Mouse (Mus musculus) spleen, adult 12 weeks (tissue): Measurements from ENCODE around the gene Pls1.

Experiments
- DNase-seq: peaks from one replicate; pipeline ENCODE4 v3.0.0; 2022; ENCODE audit warnings: low spot score

Gene Pls1

DNA sequence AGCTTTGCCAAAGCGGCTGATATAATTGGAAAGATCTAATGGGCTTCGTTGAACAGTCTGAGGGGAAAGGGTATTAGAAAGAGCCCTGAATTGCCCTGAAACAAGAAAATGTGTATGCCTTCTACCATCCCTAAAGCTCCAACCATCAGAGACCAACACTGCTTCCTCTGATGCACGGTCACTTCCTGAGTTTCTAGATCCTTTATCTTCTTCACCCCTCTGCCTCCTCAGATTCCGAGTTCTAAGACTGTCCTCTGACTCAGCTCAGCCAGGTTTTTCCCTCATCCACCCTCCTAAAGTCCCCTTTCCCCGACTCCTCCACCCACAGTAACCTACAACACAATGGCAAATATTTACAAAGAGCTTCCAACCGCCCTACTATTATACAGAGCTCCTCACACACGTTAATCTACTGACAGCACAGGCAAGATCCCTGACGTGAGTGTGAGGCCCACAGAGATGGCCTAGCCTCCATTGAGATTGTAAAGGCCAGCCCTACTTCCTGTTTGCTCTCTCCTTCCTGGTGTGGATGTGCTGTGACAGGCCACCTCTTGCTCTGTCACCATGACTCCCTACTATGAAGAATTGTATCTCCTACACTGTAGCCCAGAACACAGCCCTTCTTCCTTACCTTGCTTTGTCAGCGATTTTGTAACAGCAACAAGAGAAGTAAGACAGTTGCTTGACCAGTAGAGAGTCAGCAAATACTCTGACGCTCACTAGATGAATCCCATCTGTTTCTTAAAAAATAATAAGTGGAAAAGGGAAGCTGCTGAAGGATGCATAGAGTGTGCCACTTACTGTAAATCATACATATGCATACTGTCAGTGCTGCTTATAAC lies 43.3 kb downstream of the Pls1 start:
- no peak for DNase-seq

DNA sequence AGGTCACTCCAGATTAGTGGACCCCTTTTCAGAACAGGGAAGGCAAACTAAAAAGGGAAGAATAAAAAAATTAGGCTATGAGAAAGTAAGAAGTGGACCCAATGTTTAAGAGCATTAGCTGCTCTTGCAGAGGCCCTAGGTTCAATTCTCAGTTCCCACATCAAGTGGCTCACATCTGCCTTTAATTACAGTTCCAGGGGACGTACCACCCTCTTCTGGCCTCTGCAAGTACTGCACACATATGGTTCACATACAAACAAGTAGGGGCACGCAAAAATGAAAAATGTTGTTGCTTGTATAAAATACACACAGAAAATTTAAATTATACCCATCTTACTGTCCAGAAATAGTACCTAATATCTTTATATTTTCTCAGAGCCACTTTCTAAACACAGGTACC lies 48.8 kb downstream of the Pls1 start:
- DNase-seq, result no peak

DNA sequence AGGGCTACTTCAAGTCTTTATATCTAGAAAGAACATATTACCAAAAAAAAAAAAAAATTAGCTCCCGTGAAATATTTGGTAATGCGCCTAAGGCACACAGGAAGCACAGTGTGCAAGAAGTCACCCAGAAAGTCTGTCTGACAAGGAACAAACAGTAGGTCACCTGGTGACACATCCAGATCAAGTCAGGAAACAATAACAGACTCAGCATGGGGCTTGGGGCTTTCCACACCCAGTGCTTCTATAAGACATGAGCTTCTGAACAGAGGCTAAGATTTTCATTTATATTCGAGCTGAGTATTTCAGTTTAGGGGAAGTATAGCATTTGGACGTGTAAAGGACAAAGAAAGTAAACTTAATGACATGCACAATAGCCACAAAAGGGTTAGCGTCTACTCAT lies 49.3 kb downstream of the Pls1 start:
- DNase-seq, result no peak

DNA sequence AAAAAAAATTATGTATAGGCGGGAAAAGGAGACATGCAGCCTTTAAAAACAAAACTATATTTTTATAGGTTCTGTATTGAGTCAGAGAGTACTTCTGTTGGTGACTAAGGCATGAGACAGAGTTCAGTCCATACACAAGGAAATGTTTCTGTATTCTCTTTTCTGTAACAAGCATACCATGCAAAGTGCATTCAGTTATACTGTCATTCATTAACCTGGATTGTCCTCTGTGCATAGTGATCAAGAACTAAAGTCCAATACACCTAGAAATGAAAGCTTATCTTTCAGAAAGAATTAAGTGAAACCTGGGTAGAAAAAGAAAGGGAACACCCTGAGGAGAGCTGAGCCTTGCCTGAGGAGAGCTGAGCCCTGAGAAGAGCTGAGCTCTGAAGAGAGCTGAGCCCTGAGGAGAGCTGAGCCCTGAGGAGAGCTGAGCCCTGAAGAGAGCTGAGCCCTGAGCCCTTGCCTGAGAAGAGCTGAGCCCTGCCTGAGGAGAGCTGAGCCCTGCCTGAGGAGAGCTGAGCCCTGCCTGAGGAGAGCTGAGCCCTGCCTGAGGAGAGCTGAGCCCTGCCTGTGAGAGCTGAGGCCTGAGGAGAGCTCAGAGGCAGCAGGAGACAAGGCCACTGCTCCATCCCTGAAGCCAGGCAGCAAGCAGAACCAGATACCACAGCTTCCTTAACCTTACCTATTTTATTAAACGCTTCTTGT lies 49.9 kb downstream of the Pls1 start:
- no peak for DNase-seq

DNA sequence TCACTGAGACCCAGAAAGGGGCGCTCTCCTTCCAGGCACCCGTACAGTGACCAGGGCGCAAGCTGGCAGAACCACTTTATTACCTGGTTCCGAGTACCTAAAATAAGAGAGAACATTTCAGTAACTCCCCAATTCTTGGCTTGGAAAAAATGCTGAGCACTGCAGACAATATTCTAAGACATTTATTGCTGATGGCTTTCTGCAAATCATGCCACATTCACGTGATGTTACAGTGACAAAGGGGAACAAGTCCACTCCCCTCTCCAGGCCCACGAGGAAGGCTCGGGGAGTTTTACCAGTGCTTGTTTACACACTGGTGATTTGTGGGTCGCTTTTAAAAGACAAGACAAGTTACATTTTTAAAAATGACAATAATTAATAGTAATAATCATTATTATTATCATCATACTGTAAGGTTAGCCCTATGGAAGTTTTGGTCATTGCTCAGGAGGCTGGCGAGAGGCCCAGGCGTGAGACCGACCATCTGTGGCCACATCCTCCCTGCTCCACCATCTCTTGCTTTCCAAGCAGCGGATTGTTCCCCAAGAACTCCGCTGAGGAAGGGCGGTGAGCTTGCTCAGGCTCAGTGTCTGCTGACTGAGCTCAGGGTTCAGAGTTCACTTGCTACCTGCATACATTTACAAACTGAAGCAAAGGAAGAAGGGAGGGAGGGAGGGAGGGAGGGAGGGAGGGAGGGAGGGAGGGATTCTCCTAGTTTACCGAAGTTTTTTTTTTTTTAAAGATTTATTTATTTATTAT lies 50.9 kb downstream of the Pls1 start:
- DNase-seq, result no peak

DNA sequence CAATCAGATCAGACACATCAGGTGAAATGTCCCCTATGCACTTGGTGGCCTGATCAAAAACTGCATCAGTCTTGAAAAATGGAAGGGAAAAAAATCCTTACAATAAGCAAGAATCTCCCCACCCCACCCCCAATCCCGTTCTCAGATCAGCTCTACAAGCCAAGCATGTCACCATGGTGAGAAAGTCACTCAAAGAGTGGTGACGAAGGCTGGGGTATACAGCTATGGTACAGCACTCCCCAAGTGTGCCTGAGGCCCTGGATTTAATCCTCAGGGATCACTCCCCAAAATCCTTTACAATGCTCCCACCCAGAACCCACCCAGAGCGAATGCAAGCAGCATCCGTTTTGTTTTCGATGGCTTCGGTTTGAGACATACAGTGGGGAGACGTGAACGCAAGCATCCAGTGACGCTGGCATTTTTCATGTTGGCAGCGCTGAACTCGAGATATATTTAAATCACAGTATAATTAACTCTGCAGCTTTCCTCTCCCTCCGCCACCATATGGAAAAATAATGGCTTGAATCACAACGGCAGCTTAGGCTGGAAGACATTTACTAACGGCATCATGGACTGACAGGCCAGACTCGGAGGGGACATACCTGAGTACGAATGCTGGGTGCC lies 60.1 kb downstream of the Pls1 start:
- DNase-seq, result no peak

DNA sequence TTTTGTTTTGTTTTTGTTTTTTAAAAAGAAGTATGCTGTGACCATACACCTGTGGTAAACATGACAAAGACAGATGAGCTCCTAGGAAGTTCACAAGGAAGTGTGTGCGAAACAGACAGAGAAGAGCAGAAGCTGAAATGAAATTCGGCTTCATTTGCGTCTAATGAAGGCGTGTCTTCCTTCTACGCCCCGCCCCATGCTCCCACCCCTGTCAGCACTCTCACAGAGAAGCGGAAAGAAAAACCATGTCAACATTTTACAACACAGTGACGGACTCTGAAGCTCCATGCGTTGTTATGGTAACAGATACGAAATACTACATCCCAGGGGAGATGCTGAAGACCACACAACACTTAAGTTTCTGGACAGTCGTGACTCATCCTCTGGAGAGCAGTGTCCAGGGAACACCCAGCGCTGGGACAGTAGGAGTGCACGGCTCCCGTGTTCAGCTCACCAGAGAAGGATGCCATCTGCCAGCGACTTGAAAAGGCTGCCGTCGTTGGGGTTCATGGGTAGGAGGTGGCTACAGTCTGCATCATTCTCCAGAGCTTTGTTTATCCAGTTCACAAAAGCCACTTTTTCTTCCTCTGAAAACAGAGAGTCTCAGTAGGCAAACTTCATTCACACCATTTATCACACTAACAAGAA lies 61.3 kb downstream of the Pls1 start:
- DNase-seq, result no peak

DNA sequence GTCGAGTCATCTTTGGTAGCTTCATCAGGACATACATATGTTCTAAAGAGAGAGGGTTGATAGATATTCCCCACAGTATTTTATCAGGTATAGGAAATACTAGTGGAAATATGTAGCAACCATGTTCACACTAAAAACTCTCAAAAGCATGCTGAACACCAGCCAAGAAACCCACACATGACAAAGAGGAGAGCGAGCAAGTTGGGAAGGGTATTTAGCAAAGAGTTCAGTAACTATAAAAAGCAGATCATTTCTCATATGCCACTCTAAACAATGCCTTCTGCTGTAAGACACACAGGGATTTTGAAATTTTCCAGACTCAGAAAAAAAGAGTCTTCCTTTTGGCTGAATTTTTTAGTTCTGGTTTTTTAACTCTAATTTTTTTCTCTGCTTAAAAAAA lies 73.4 kb downstream of the Pls1 start:
- no peak for DNase-seq

DNA sequence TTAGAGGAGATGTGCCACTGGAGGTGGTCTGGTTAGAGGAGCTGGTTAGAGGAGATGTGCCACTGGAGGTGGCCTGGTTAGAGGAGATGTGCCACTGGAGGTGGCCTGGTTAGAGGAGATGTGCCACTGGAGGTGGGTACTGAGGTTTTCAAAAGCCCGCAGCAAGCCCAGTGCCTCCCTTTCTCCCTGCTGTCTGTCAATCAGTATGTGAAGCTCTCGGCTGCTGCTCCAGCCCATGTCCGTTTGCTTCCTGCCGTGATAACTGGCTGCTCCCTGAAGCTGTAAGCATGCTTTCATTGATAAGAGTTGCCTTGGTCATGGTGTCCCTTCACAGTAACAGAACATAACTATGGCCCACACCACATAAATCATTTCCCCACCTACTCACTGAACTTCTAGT lies 81.9 kb downstream of the Pls1 start:
- no peak for DNase-seq

DNA sequence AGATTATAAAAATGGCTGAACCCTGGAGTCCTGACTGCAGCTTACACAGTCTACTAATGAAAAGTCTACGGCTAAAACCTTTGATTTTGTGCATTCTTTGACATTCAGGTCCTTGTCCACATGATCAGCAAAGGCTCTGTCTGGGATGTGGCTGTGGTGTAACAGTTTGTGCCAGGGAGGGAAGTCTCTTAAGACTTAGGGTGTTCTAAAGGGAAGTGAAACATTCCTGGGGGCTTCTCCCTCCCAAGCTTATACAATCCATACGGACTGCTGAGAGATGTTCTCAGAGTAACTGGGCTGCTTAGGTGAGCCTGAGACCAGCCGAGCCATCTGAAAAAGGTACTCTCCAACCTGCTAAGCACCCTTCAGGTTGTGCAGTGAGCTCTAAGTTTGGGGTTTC lies 82.9 kb downstream of the Pls1 start:
- DNase-seq, result no peak

DNA sequence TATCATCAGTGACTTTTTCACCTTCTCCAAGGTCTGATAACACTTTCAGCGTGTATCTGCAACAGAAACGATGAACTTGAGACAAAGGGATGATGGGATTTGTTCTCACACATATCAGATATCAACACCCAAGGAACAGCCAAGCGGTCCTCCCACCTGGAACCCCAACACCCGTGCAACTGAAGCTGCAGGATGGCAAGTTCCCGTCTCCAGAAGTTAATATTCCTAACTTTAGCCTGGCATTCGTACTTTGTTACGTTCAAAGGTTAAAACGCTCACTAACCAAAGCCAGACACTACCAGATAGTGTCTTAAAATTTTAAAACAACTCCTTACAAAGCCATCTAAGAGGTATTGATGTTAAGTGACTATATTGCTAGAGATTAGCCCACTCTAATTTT lies 83.7 kb downstream of the Pls1 start:
- DNase-seq, result no peak

DNA sequence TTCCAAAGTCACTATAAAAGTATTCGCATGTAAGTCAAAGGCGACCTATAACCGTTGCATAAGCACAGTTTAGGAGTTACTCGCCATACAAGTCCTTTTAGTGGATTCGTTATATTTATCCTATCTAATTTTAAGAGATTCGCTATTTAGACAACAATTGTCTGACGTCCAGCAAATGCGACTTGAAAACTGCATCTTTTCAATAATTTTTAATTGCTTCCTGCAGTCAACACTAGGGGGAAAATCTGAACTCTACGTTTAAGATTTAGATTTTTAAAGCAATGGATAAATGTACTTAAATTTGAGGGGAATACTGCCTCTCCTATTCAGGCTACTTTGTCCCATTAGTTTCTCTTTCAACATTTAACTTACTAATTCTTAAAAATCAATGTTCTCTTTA lies 94.4 kb downstream of the Pls1 start:
- DNase-seq, result no peak

DNA sequence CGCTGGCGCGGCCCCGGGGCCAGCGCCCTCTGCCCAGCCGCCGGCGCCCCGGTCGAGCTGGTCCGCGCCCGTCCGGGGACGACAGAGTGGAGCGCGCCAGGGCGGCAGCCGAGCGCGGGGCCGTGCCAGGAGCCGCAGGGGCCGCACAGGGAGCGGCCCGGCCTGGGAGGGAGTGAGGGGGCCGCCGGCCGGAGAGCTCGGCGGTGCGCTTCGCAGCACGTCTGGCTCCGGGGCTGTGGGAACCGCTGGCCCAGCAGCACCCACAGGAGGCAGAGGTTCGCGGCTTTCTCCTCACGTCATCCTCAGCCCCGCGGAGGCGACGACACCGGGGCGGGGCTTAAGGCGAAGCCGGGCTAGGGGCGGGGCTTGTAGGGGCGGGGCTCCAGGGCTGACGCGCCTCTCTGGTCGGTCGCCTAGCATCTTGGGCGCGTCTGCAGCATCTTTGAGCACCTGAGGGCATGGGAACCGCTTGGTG lies 95.0 kb downstream of the Pls1 start, which contains the start of gene Trpc1:
Gene Trpc1, minus strand, starts transcription at position 339 of the 475 bp plus-strand sequence.
- peak; percentile 33 for DNase-seq

DNA sequence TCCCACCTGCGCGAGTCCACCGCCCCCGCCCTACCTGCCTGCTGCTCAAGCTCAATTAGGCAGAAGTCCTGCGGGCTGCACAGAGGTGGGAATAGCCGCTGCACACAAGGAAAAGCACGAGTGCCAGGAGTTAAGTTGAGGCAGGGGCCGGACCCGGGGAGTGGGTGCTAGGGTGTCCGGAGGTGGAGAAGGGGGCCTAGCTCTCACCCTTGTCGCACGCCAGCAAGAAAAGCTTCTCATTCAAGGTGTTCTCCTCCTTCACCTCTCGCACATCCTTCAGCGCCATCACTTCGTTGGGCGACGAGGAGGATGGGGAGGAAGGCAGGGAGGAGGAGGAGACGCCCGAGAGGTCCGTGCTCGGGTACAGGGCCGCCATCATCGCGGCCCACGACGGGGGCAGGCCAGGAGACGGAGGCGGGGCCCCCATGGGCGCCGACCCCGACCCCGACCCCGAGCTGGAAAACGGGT lies 95.6 kb downstream of the Pls1 start:
- no peak for DNase-seq

DNA sequence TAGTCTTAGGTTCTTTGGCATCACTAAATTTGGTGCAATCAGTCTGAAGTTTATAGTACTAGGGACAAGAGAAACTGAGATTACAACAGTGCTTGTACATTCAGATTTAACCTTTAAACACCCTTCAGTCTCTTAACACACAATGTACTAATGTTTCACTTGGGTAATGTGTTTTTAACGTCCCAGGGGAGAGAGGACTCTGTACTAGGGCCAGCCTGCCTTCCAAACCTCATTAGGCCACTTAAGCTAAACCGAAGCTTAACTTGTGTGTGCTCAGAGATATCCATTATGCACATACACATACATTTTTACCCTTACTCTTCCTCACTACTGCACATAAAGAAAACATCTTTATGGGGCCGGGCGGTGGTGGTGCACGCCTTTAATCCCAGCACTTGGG lies 97.8 kb downstream of the Pls1 start:
- no peak for DNase-seq

DNA sequence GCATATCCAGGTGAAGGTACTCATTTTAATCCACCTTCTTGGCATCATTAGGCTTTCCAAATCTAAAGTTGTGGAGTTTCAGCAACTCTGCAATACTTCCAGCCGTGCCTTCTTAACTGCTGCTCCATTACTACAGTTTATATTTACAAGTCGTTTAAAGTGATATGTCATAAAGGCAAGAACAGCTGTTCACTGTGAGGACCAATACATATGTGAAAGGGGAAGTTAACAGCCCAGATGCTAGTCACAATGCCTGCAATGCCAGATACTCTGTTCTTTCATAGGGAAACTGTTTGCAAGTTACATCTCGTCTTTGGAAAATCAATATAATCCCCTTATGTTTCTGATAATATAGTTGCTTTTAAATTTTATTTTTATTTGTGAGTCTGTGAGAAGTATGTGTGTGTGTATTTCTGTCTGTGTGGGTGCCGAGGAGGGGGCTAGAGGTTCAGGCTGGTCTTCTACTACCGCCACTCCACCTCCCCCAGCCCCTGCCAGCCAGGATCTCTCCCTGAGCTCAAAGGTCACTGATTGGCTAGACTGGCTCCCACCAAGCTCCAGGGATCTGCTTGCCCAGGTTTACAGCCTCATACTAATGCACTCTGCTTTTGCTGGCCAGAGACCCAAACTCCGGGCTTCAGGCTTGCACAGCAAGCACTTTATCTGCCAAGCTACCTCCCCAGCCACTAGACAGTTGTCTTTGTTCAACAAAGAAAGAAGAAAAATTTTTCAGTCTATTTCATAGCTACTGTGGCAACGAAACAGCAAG lies 100.1 kb downstream of the Pls1 start:
- no peak for DNase-seq

DNA sequence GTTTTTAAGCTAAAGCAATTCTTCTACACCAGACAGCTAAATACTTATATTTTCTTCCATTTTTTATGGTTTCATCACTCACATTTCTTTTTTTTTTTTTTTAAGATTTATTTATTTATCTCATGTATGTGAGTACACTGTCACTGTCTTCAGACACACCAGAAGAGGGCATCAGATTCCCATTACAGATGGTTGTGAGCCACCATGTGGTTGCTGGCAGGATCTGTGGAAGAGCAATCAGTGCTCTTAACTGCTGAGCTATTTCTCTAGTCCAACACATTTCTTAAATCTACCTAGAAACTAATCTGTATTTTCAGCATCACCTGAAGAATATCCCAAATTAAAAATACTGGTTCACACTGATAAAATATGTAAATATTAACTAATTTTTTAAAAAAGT lies 108.9 kb downstream of the Pls1 start:
- no peak for DNase-seq

DNA sequence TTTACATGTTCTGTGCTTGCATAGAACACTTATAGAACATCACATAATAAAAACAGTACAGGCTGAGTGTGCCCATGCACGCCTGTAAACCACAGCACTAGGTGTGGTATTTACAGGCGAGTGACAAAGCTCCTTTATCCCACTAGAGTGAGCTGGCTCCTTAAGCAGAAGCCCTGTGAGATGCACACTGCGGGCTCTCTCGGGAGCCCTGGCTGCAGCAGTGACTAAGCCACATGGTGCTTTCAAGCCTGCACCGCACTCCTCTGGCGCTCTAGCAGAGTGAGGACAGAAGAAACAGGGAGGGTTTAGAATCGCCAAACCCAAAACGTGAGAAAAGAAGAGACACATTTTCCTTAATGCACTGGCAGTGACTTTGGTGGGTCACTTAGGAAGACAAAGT lies 132.5 kb downstream of the Pls1 start:
- DNase-seq, result no peak

DNA sequence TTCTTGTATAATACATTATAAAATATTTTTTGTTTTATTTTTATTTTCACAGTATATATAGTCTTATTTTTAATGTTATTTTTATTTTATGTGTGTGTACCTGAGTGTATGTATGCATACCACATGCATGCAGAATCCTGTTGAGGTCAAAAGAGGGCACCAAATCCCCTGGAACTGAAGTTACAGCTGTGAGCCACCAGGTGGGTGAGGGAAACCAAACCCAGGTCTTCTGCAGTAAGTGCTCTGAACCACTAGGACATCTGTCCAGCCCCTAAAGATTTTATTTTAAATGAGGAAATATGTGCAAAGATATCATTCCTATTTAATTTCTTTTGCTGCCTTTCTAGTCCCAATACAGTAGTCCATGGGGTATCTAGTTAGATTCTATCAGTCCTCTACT lies 136.2 kb downstream of the Pls1 start:
- DNase-seq, result no peak

DNA sequence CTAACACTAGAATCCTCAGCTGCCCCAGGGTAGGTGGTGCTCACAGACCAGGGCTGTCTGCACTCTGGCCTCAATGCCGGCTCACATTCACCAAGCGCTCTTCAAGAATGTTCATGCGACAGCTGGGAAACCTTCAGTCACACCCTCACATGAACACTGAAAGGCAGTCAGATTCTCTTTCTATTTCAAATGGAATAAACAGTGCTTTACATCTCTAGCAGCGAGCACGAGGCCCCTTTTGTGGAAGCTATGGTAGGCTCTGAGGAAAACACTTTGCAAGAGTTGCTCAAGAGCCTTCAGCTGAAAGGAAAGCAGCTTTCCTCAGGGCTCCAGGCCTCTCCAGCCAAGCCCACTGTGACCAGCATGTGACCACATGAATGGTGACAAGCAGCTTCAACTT lies 139.7 kb downstream of the Pls1 start:
- DNase-seq, result no peak

DNA sequence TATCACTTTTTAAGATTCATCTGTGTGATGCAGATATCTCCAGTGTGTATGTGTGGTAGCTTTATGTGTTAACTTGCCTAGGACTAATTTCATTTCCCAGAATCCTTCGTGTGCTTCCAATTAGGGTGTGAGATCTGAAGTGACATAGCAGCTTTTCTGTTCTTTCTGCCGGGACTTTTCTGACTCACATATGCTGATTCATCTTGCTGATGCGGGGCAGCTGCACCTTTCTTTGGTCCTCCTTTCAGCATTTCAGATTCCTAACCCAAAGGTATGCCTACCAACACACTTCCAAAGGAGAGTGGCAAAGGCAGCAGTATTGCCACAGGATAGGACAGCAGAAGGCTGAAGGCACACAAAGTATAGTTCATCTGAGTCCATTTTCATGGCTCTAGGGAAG lies 141.0 kb downstream of the Pls1 start:
- no peak for DNase-seq
